Mouse (Mus musculus): Measurements from ENCODE around the gene Tunar. TPM values are rescaled to one million over a fixed set of nuclear protein-coding genes. Genes with fewer than 3 reads are reported as not detected.

Gene Tunar
- polyA plus RNA-seq, 1 experiment = 0.14 TPM

DNA sequence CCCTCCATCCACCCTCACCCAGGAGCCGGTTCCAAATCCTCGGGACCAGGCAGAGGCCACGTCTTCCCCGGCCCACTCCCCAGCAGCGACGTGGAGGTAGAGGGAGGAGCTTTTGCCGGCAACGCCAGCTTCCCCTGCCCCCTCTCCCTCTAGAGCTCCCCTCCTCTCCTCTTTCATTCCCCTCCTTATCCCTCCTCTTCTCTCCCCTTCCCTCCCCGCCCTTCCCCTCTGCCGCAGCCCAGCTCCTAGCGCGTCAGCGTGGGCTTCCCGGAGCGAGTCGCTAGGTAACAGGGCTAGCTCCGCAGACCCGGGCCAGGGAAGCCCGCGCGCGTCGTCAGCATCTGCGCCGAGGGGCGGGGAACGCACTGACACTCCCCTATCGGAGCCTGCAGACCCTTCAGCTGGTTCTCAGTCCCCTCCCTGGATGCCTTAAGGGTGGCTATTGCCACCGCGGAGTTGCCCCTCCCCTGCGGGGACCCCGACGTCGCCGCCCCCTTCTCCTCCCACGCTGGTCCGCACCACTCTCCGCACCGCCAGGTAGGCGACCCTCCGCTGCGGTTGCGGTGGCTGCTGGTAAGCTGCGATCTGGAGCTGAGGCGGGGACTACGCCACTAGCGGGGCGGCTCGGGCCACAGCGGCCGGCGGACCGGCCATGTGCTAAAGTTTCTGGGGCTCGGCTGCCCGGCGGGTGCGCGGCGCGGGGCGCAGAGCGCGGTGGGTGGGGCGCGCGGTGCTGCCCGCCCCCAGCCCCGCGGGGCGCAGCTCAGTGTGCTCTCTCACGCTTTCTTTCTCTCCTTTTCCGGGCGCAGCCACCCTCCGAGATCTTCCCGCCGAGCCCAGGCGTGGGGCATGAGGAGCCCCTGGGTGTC, 3.0 kb downstream of the Tunar start:
- Histone ChIP-seq H3K27ac (ENCODE audit: control insufficient read depth, insufficient read depth, low read depth, low read length) (no peak overlapping the region), H3K27me3 (ENCODE audit: control insufficient read depth, insufficient read depth, low read length) (no peaks in the 10 kb centered on the region), H3K36me3 (ENCODE audit: control insufficient read depth, insufficient read depth, low read length) (no peaks in the 10 kb centered on the region), H3K4me1 (ENCODE audit: control insufficient read depth, insufficient read depth, low read length) (peaks cover 17% of the 10 kb centered on the region), H3K4me3 (ENCODE audit: control insufficient read depth, low read depth, low read length) (peak overlapping the region; percentile 50)
- TF ChIP-seq CTCF (IDR thresholded peaks at IDR 0.05; ENCODE audit: control insufficient read depth, insufficient read depth, insufficient replicate concordance, low read depth, low read length) (no peak), POLR2A (IDR thresholded peaks at IDR 0.05; ENCODE audit: control insufficient read depth, low read depth, low read length) (no peak)

DNA sequence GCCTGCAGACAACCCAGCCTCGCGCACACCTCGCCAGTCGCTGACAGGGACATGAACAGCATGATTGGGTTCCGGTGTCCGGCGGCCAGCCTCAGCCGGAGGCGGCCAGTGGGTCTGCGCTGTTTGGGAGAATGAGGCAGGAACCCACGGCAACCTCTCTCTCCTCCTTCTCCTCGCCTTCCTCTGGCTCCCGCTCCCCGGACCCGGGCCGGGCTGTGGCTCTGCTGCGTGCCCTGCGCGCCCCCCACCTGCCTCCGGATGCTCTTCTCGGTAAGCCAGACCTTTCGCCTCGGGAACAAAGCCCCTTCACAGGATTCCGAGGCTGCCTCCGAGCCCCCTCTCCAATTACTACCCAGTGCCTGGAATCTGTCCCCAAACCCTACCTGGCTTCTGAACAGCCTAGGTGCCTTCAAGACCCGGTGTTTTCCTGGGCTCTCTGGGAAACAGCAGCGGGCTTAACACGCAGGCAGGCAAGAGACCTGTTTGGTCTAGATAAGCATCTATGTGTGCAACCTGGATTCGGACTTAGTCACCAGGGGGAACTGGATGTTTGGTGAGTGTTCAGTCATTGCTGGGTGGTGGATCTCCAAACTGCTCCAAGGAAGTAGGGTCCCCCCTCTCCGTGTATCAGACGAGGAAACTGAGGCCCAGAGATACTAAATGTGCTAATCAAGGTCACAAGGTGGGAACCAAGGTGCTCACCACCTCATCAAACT, 3.8 kb downstream of the Tunar start:
- peak overlapping the region; percentile 50; the same call in 1 of the 2 replicates for H3K4me3 ChIP-seq (ENCODE audit: control insufficient read depth, low read depth, low read length)
- peaks cover 12% of the 10 kb centered on the region for H3K4me1 ChIP-seq (ENCODE audit: control insufficient read depth, insufficient read depth, low read length)
- H3K27ac ChIP-seq (ENCODE audit: control insufficient read depth, insufficient read depth, low read depth, low read length) = no peak overlapping the region
- TF ChIP-seq POLR2A (IDR thresholded peaks at IDR 0.05; ENCODE audit: control insufficient read depth, low read depth, low read length) = no peak
- TF ChIP-seq CTCF (IDR thresholded peaks at IDR 0.05; ENCODE audit: control insufficient read depth, insufficient read depth, insufficient replicate concordance, low read depth, low read length) = no peak
- no peaks in the 10 kb centered on the region for H3K27me3 ChIP-seq (ENCODE audit: control insufficient read depth, insufficient read depth, low read length)
- H3K36me3 ChIP-seq (ENCODE audit: control insufficient read depth, insufficient read depth, low read length) = no peaks in the 10 kb centered on the region

DNA sequence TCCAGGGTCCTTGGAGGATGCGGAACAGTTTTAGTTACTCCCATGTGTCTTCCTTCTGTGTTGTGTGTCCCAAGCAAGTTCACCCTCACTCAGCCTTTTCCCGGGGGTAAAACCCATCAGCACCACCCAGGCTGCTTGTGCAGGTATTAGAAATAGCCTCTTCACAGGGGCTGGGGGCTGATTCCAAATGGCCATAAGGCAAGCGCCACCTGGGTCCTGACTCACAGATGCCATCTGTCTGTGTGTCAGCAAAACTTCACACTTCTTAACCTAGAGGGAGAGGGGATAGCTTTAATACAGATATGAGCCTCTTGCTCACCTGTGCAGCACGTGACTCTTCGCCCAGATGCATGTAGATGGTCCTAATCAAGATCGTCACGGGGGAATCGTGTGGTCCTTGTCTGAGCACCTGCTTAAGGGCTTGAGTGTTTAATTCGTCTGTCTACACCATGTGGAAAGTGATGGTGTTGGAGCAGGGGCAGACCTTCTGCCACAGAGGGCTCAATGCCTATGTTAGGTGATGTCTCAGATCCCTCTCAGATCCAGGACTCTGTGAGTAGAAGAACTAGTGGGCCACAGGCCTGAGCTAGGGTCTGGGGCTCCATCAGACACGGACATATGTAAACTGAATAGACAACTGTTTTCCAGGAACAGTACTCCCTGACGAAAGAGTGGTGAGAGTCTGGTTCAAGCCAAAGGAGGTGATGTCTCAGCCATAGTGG, 4.7 kb downstream of the Tunar start:
- no peaks in the 10 kb centered on the region for H3K27me3 ChIP-seq (ENCODE audit: control insufficient read depth, insufficient read depth, low read length)
- H3K4me1 ChIP-seq (ENCODE audit: control insufficient read depth, insufficient read depth, low read length) = peaks cover 9% of the 10 kb centered on the region
- no peak overlapping the region for H3K4me3 ChIP-seq (ENCODE audit: control insufficient read depth, low read depth, low read length)
- no peak for TF ChIP-seq CTCF (IDR thresholded peaks at IDR 0.05; ENCODE audit: control insufficient read depth, insufficient read depth, insufficient replicate concordance, low read depth, low read length)
- no peak for TF ChIP-seq POLR2A (IDR thresholded peaks at IDR 0.05; ENCODE audit: control insufficient read depth, low read depth, low read length)
- H3K36me3 ChIP-seq (ENCODE audit: control insufficient read depth, insufficient read depth, low read length) = no peaks in the 10 kb centered on the region
- H3K27ac ChIP-seq (ENCODE audit: control insufficient read depth, insufficient read depth, low read depth, low read length) = no peak overlapping the region

DNA sequence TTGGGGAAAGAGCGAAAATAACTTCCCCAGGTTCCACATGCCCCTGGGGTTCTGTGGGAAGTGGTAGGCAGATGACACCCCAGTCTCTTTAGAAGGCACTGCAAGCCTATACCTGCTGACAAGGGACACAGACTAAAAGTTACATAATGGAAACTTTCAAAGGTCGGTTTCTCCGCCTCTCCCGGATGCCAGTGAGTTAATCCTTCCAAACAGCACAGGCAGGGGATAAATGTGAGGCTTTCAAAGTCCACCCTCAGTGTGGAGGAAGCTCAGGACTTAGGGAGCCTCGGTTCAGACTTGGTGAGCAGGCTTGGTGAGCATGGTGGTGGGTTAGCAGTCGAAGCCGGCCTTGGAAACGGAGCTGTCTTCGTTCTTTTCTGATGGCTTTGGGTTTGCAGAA, 7.9 kb downstream of the Tunar start:
- Histone ChIP-seq H3K4me3 (ENCODE audit: control insufficient read depth, low read depth, low read length) (no peak overlapping the region), H3K27me3 (ENCODE audit: control insufficient read depth, insufficient read depth, low read length) (no peaks in the 10 kb centered on the region), H3K36me3 (ENCODE audit: control insufficient read depth, insufficient read depth, low read length) (no peaks in the 10 kb centered on the region), H3K27ac (ENCODE audit: control insufficient read depth, insufficient read depth, low read depth, low read length) (no peak overlapping the region), H3K4me1 (ENCODE audit: control insufficient read depth, insufficient read depth, low read length) (peaks cover 9% of the 10 kb centered on the region)
- TF ChIP-seq POLR2A (IDR thresholded peaks at IDR 0.05; ENCODE audit: control insufficient read depth, low read depth, low read length) = no peak
- no peak for TF ChIP-seq CTCF (IDR thresholded peaks at IDR 0.05; ENCODE audit: control insufficient read depth, insufficient read depth, insufficient replicate concordance, low read depth, low read length)

DNA sequence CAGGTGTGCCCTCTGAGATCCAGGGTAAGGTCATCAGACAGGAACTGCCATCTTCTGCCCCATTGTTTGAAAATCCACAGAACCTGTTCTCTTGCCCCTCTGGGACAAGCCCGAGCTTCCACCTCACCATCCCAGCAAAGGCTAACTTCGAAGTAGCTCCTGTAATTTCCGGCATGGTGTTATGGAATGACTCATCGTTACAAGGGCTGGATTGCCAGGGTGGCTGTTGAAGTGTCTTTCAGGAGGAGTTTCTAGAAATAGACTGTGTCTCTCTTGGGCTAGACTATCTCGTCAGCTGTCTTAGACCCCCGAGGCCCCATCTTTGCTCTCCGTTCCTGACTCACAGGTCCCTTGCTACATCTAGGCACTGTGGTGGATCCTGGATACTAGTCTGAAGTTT, 10.8 kb downstream of the Tunar start:
- H3K4me1 ChIP-seq (ENCODE audit: control insufficient read depth, insufficient read depth, low read length) = peaks cover 3% of the 10 kb centered on the region
- H3K4me3 ChIP-seq (ENCODE audit: control insufficient read depth, low read depth, low read length) = no peak overlapping the region
- no peak overlapping the region for H3K27ac ChIP-seq (ENCODE audit: control insufficient read depth, insufficient read depth, low read depth, low read length)
- no peaks in the 10 kb centered on the region for H3K36me3 ChIP-seq (ENCODE audit: control insufficient read depth, insufficient read depth, low read length)
- no peak for TF ChIP-seq POLR2A (IDR thresholded peaks at IDR 0.05; ENCODE audit: control insufficient read depth, low read depth, low read length)
- no peak for TF ChIP-seq CTCF (IDR thresholded peaks at IDR 0.05; ENCODE audit: control insufficient read depth, insufficient read depth, insufficient replicate concordance, low read depth, low read length)
- H3K27me3 ChIP-seq (ENCODE audit: control insufficient read depth, insufficient read depth, low read length) = no peaks in the 10 kb centered on the region

DNA sequence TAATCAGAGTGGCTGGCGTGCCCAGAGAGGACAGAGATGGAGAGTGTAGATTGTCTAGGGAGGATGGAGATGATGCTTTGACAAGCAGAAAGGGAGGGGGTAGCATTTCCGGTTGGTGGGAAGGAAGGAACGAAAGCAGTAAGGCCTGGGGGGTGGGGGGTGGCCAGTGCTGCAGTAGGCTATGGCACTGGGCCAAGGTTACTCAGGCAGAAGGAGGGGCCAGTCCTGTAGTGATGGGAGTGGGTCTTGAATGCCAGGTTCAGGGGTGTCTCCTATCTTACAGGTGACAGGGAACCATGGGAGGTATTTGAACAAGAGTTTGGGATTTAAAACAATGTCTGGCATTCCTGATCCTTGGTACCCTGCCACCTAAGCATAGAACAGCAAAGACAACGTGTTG, 13.2 kb downstream of the Tunar start:
- no peak for TF ChIP-seq POLR2A (IDR thresholded peaks at IDR 0.05; ENCODE audit: control insufficient read depth, low read depth, low read length)
- TF ChIP-seq CTCF (IDR thresholded peaks at IDR 0.05; ENCODE audit: control insufficient read depth, insufficient read depth, insufficient replicate concordance, low read depth, low read length) = no peak
- H3K4me1 ChIP-seq (ENCODE audit: control insufficient read depth, insufficient read depth, low read length) = peaks cover 3% of the 10 kb centered on the region
- no peaks in the 10 kb centered on the region for H3K27me3 ChIP-seq (ENCODE audit: control insufficient read depth, insufficient read depth, low read length)

DNA sequence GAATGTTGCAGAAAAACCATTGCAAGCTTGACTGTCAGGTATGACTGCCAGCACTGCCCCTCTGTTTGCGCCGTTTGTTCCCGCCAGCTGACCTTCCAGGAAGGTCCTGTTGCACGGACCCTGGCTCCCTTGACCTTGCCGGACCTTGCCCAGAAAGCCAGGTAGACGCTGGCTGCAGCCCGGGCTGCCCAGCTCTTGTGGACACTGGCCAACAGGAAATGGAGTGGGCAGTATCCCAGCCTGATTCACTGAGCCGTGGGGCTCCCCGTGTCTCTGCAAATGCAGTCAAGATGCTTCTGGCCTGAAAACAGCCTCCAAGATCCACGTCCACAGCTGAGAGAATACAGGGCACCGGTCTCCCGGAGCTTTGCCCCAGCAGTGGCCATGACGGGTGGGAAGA, 13.6 kb downstream of the Tunar start:
- no peak overlapping the region for H3K27ac ChIP-seq (ENCODE audit: control insufficient read depth, insufficient read depth, low read depth, low read length)
- H3K4me3 ChIP-seq (ENCODE audit: control insufficient read depth, low read depth, low read length) = no peak overlapping the region
- no peaks in the 10 kb centered on the region for H3K36me3 ChIP-seq (ENCODE audit: control insufficient read depth, insufficient read depth, low read length)
- peaks cover 3% of the 10 kb centered on the region for H3K4me1 ChIP-seq (ENCODE audit: control insufficient read depth, insufficient read depth, low read length)
- no peaks in the 10 kb centered on the region for H3K27me3 ChIP-seq (ENCODE audit: control insufficient read depth, insufficient read depth, low read length)
- TF ChIP-seq CTCF (IDR thresholded peaks at IDR 0.05; ENCODE audit: control insufficient read depth, insufficient read depth, insufficient replicate concordance, low read depth, low read length) (no peak), POLR2A (IDR thresholded peaks at IDR 0.05; ENCODE audit: control insufficient read depth, low read depth, low read length) (no peak)

More for the DNA sequence above, 13.2 kb downstream of the Tunar start:
- Histone ChIP-seq H3K36me3 (ENCODE audit: control insufficient read depth, insufficient read depth, low read length) (no peaks in the 10 kb centered on the region), H3K4me3 (ENCODE audit: control insufficient read depth, low read depth, low read length) (no peak overlapping the region), H3K27ac (ENCODE audit: control insufficient read depth, insufficient read depth, low read depth, low read length) (no peak overlapping the region)

Data from testis, adult 2 months (tissue).